Mouse (Mus musculus): ENCODE results near the gene Tfb2m. TPM values are rescaled to one million over a fixed set of nuclear protein-coding genes. Genes with fewer than 3 reads are reported as not detected.

The Tfb2m gene
- polyA plus RNA-seq, 1 experiment from 2014 or later = 18.2 TPM

DNA sequence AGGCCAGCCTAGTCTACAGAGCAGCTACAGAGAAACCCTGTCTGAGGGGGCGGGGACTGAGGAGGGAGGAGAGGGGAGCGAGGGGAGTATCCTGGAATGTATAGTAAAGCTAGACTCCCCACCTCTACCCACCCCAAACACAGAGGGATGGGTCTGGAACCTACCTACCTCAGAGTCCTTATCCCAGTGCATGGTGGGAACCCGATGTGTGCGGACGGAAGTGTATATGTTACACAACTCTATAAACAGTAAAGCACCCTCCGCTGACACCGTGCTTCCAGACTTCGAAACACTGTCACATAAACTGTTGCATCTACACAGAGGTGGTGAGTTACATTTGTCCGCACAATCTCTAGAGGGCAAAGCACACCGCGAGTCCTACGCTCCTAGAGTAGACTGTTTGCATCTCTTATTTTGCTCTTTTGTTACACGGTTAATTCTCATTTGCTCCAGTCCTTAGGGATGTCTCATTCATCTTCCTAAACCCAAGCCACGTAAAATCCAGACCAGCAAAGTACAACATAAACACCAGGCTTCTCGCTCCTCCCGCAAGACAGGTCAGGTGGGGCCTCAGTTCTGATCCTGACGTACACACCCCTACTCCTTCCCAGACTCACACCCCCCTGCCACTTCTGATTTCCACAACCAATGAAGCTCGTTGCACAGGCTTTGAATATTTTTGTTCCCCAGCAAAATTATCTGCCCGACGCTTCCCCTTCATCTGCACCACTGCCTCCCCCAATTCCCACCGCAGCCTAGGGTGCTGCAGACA lies 28.9 kb downstream of the Tfb2m start:
- H3K4me1 ChIP-seq (replicated peaks) = peaks cover 18% of the 10 kb centered on the region
- no peaks in the 10 kb centered on the region for H3K27me3 ChIP-seq (ENCODE audit: insufficient read depth, poor library complexity, severe bottlenecking)
- H3K36me3 ChIP-seq = no peaks in the 10 kb centered on the region
- peak overlapping the region; percentile 86 for H3K4me3 ChIP-seq
- H3K27ac ChIP-seq = peak overlapping the region; percentile 83
- WGBS = under 1% methylated on average over 21 of the region's 21 CpGs
- DNase-seq (ENCODE audit: low spot score) = peak; percentile 21
- no peaks in the 10 kb centered on the region for H3K9me3 ChIP-seq

DNA sequence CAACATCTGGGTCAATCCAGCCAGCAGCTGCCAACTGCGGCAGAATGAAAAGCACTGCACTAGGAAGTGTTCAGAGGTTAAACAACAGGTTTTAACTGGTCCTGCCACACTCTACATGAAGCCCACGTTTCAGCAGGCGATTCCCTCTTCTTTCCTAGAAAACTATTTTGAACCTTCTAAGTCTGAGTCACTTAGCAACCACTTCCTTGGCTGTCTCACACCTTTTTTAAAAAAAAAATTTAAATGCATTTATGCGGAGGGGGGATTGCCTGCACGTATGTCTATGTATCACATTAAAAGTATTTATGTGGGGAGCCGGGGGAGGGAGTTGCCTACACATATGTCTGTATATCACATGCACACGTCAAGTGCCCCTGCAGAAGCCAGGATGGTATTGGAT lies 34.2 kb downstream of the Tfb2m start:
- H3K27me3 ChIP-seq (ENCODE audit: insufficient read depth, poor library complexity, severe bottlenecking) = no peaks in the 10 kb centered on the region
- H3K27ac ChIP-seq = no peak overlapping the region
- 86% methylated on average over 7 of the region's 7 CpGs for WGBS
- H3K9me3 ChIP-seq = no peaks in the 10 kb centered on the region
- no peaks in the 10 kb centered on the region for H3K36me3 ChIP-seq
- H3K4me3 ChIP-seq = no peak overlapping the region
- DNase-seq (ENCODE audit: low spot score) = no peak
- peaks cover 11% of the 10 kb centered on the region for H3K4me1 ChIP-seq (replicated peaks)

DNA sequence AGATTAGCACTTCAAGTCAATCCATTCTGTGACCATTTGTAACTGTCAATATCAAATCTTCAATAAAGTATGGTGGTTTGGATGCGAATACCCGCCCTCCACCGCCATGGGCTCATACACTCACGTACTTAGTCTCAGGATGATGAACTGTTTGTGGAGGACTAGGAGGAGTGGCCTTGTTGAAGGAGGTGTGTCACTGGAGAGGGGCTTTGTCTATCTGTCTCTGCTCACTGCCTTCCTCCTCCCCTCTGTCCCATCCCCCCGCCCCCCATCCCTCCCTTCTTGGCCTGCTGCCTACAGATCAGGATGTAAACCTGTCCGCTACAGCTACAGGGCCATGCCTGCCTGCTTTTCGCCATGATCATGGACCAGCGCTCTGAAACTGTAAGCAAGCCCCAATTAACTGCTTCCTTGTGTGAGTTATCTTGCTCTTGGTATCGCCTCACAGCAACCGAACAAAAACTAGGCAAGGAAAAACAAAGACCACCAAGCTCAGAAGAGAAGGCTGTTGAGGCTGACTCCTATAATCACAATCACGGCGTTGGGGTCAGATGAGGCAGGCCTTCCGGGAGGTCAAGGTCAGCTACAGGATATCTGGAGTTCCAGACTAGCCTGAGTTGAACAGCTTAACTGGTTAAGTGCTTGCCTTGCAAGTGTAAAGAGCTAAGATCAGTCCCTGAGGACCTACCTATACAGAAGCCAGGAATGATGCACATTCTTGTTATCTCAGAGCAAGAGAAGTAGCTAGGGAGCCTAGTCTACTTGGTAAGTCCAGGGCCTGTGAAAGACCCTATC lies 35.3 kb downstream of the Tfb2m start:
- no peak for DNase-seq (ENCODE audit: low spot score)
- WGBS = 84% methylated on average over 13 of the region's 13 CpGs
- H3K27me3 ChIP-seq (ENCODE audit: insufficient read depth, poor library complexity, severe bottlenecking) = no peaks in the 10 kb centered on the region
- no peaks in the 10 kb centered on the region for H3K9me3 ChIP-seq
- no peak overlapping the region for H3K27ac ChIP-seq
- 0 out of 2 replicates have a peak, but pooled peaks cover 4% of the 10 kb centered on the region for H3K4me1 ChIP-seq (replicated peaks)
- no peaks in the 10 kb centered on the region for H3K36me3 ChIP-seq
- H3K4me3 ChIP-seq = no peak overlapping the region

DNA sequence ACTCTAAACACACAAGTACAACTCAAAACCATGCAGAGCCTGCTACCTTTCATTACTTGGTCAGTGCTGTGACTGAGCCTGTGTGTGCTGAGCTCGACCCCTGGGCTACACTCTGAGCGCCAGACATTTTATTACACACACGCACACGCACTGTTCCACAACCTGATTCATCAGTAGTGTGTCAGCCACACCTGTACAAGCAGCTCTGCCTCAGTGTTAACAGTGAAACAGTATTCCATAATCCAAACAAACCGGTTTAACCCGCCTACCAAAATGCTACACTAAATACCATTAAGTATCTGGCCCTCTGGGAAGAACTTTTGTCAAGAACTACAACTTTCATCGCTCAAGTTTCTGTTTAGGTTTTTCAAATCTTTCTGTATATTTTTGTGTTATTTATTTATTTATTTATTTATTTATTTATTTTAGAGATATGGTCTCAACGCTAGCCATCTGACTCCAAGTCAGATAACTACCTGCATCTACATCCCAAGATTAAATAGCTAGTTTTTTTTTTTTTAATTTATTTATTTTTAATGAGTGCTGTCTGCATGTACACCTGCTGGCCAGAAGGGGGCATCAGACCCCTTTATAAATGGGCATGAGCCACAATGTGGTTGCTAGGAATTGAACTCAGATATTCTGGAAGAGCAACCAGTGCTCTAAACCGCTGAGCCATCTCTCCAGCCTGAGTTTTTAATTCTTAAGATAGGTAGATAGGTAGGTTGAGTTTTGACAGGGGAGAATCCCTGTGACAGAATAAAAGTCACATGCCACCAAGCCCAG lies 39.3 kb downstream of the Tfb2m start:
- Histone ChIP-seq H3K9me3 (no peaks in the 10 kb centered on the region), H3K36me3 (no peaks in the 10 kb centered on the region), H3K4me1 (replicated peaks) (no peaks in the 10 kb centered on the region), H3K27me3 (ENCODE audit: insufficient read depth, poor library complexity, severe bottlenecking) (no peaks in the 10 kb centered on the region), H3K4me3 (no peak overlapping the region), H3K27ac (no peak overlapping the region)
- WGBS = 69% methylated on average over 9 of the region's 9 CpGs
- DNase-seq (ENCODE audit: low spot score) = no peak

DNA sequence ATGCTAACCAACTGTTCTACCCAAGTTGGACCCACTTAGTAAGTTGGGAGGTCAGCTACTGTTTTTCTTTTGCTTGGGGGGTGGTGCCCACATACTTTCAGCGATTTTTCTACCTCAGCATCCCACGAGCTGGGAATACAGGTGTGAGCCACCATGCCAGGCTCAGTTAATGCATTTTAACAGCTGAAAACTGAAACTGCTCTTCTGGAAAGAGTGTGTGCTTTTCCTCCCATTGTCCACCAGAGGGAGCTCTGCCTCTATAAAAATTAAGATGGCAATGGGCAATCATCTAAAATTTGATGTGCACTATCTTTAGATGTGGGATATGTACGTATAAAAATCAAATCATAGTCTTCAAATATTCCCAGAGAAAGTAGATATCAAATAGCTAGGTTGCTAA lies 43.5 kb downstream of the Tfb2m start:
- H3K4me3 ChIP-seq = no peak overlapping the region
- H3K27me3 ChIP-seq (ENCODE audit: insufficient read depth, poor library complexity, severe bottlenecking) = no peaks in the 10 kb centered on the region
- DNase-seq (ENCODE audit: low spot score) = no peak
- H3K9me3 ChIP-seq = no peaks in the 10 kb centered on the region
- no peak overlapping the region for H3K27ac ChIP-seq
- no peaks in the 10 kb centered on the region for H3K36me3 ChIP-seq
- 26% methylated on average over 3 of the region's 3 CpGs for WGBS
- no peaks in the 10 kb centered on the region for H3K4me1 ChIP-seq (replicated peaks)

DNA sequence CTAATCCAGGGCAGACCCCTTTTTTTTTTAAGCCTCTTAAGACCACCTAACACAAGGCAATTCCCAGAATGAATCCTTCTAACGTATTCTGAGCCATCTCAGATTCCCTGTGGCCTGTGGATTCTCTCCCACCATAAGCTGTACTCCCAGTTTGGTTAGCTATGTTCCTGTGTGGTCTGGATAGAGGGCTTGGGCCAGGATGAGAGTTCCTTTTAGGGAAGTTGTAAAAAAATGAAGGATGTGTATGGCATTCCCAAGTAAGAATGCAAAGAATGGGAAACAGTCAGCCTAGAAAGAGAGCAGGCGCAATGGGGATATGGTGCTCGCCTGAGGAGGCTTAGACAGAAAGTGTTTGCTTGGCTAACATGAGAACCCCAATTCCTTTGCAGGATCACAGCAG lies 46.8 kb downstream of the Tfb2m start:
- no peak for DNase-seq (ENCODE audit: low spot score)
- Histone ChIP-seq H3K4me3 (no peak overlapping the region), H3K9me3 (no peaks in the 10 kb centered on the region), H3K36me3 (no peaks in the 10 kb centered on the region), H3K27me3 (ENCODE audit: insufficient read depth, poor library complexity, severe bottlenecking) (no peaks in the 10 kb centered on the region), H3K4me1 (replicated peaks) (no peaks in the 10 kb centered on the region), H3K27ac (no peak overlapping the region)
- 87% methylated on average over 3 of the region's 3 CpGs for WGBS

DNA sequence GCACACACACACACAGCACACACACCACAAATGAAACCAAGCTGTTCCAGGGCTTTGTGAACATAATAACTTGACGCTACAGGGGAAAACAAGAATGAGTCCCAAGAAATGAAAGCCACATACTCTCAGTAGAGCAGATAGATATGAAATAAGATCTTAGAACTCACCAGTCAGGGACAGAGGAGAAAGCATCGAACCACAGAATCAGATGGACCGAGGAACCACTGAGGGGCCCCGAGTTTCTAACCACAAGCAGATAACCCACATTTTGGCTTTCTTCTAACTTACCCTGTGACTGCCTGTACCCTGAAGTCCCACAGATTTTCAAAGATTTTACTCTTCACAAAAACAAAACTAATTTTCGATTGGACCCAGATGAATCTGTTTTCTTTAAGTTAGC lies 53.2 kb downstream of the Tfb2m start:
- Histone ChIP-seq H3K27me3 (ENCODE audit: insufficient read depth, poor library complexity, severe bottlenecking) (no peaks in the 10 kb centered on the region), H3K36me3 (no peaks in the 10 kb centered on the region), H3K9me3 (no peaks in the 10 kb centered on the region), H3K4me3 (no peak overlapping the region), H3K4me1 (replicated peaks) (no peaks in the 10 kb centered on the region), H3K27ac (no peak overlapping the region)
- WGBS = 89% methylated on average over 5 of the region's 5 CpGs
- DNase-seq (ENCODE audit: low spot score) = no peak

DNA sequence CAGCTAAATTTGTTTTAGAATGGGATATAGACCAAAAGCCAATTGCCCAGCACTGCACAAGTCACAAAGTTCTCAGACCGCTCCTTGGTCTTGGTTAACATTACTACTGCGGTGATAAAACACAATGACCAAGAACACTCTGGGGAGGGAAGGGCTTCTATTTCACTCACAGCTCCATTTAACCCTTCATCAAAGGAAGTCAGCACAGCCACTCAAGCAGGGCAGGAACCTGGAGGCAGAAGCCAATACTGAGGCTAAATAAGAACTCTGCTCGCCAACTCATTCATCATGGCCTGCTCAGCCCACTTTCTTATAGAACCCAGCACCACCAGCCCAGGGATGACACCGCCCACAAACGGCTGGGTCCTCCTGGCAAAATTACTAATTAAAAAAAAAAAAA lies 57.5 kb downstream of the Tfb2m start:
- Histone ChIP-seq H3K9me3 (no peaks in the 10 kb centered on the region), H3K27ac (no peak overlapping the region), H3K27me3 (ENCODE audit: insufficient read depth, poor library complexity, severe bottlenecking) (no peaks in the 10 kb centered on the region), H3K4me1 (replicated peaks) (peaks cover 11% of the 10 kb centered on the region), H3K36me3 (no peaks in the 10 kb centered on the region), H3K4me3 (no peak overlapping the region)
- 87% methylated on average over 5 of the region's 5 CpGs for WGBS
- no peak for DNase-seq (ENCODE audit: low spot score)

DNA sequence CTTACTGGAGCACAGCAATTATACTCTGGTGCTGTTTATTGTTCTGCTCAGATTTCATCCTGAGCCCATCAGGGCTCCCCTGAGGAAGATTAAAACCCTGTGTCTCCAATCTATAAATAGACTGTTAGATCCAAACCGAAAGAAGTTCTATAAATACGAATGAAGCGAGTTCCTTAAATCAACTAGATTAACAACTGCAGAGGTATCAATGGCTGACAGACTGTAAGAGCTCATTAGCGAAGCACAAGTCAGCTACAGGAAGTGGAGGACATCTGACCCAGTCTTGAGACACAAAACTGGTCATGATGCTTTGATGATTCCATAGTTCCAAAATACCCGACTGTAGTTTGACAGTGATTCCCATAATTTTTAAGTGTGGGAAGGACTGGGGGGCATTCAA lies 58.1 kb downstream of the Tfb2m start:
- H3K4me3 ChIP-seq = no peak overlapping the region
- H3K36me3 ChIP-seq = no peaks in the 10 kb centered on the region
- peaks cover 11% of the 10 kb centered on the region for H3K4me1 ChIP-seq (replicated peaks)
- 86% methylated on average over 5 of the region's 5 CpGs for WGBS
- H3K27me3 ChIP-seq (ENCODE audit: insufficient read depth, poor library complexity, severe bottlenecking) = no peaks in the 10 kb centered on the region
- no peak for DNase-seq (ENCODE audit: low spot score)
- no peaks in the 10 kb centered on the region for H3K9me3 ChIP-seq
- no peak overlapping the region for H3K27ac ChIP-seq

DNA sequence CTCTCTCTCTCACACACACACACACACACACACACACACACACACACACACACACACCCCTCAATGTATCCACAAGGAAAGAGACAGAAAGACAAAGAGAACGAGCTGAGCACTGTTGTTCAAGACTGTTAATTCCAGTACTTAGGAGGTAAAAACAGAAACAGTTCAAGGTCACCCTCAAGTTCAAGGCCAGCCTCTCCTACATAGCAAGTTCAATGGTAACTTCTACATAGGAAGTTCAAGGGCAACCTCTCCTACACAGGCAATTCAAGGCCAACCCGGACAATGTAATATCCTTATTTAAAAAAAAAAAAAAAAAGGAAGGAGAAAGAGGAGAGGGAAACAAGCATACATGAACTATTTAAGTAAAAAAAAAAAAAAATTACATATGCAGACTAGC lies 58.8 kb downstream of the Tfb2m start:
- Histone ChIP-seq H3K4me1 (replicated peaks) (peaks cover 11% of the 10 kb centered on the region), H3K9me3 (no peaks in the 10 kb centered on the region), H3K27ac (no peak overlapping the region), H3K36me3 (no peaks in the 10 kb centered on the region), H3K4me3 (no peak overlapping the region), H3K27me3 (ENCODE audit: insufficient read depth, poor library complexity, severe bottlenecking) (no peaks in the 10 kb centered on the region)
- DNase-seq (ENCODE audit: low spot score) = no peak
- 93% methylated on average over 2 of the region's 2 CpGs for WGBS

DNA sequence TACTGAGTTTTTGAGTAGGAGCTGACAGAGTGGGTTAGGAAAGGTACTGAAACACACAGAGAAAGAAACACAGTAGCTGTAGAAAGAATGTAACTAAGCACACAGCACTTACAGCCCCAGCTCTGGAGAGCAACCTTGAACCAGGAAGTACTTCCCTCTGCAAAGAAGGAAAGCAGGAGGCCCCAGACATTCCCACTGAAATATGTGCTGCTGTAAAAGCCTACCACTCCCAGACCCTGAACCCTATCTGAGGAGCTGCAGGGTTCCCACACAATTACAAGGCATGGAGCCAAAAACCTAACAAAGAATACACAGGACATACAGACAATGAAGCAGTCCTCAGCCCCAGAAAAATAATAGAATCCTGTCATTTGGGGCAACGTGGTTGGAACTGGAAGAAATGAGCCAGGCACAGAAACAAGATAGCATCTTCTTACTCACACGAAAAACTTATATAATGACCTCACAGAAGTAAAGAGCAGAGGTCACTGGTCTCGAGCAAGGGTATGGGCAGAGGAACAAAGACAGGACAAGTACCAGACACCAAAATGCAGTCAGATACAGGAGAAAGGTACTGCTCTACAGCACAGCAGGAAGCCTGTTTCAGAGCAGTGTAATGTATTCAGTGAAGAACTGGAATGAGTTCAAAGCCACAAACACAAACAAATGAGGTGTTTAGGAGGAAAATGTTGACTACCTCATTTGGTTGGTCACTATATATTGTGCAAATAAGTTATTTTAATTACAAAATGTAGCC lies 60.1 kb downstream of the Tfb2m start:
- H3K4me1 ChIP-seq (replicated peaks) = peaks cover 11% of the 10 kb centered on the region
- no peaks in the 10 kb centered on the region for H3K27me3 ChIP-seq (ENCODE audit: insufficient read depth, poor library complexity, severe bottlenecking)
- no peaks in the 10 kb centered on the region for H3K9me3 ChIP-seq
- 32% methylated on average over 3 of the region's 3 CpGs for WGBS
- H3K36me3 ChIP-seq = no peaks in the 10 kb centered on the region
- no peak overlapping the region for H3K27ac ChIP-seq
- DNase-seq (ENCODE audit: low spot score) = no peak
- H3K4me3 ChIP-seq = no peak overlapping the region

DNA sequence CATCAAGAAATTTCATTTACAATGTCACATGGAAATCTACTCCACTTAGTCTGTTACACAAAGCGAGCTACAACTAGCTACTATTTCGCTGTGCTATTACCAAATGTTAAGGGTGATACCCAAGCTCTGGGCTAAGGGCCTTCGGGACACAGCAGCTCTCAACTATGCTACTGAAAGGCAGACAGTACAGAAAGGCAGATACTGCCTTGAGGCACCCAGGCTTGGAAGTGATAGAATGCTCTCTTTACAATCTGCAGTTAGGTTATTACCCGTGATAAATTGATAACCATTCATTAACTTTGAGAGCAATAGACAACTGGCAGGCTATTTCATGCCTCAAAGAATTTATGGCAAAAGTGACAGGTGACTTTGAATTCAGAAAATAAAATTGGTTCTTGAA lies 65.2 kb downstream of the Tfb2m start:
- WGBS = 85% methylated on average over 4 of the region's 4 CpGs
- H3K9me3 ChIP-seq = no peaks in the 10 kb centered on the region
- H3K27me3 ChIP-seq (ENCODE audit: insufficient read depth, poor library complexity, severe bottlenecking) = no peaks in the 10 kb centered on the region
- no peaks in the 10 kb centered on the region for H3K36me3 ChIP-seq
- peaks cover 6% of the 10 kb centered on the region for H3K4me1 ChIP-seq (replicated peaks)
- no peak overlapping the region for H3K27ac ChIP-seq
- no peak for DNase-seq (ENCODE audit: low spot score)
- no peak overlapping the region for H3K4me3 ChIP-seq

All from hindbrain, embryonic 10.5 days (tissue).